Mouse (Mus musculus) megakaryocyte, embryonic 14.5 days (primary cell): ENCODE data around the gene Ccdc71l. TPM values are rescaled to one million over a fixed set of nuclear protein-coding genes. Genes with fewer than 3 reads are reported as not detected.

Experiments
- H3K27me3 ChIP-seq: replicated peaks from 2 replicates; pipeline ENCODE3; 2012; ENCODE audit warnings: inconsistent platforms
- H3K36me3 ChIP-seq: replicated peaks from 2 replicates; pipeline ENCODE3; 2012; ENCODE audit warnings: low read length, inconsistent platforms, mixed read lengths
- H3K4me1 ChIP-seq: 2 replicates; pipeline ENCODE4 v1.6.1; 2012; ENCODE audit warnings: inconsistent platforms
- H3K4me3 ChIP-seq: replicated peaks from 2 replicates; pipeline ENCODE3; 2012; ENCODE audit warnings: moderate library complexity, mild to moderate bottlenecking, inconsistent platforms
- H3K9me3 ChIP-seq: 2 replicates; pipeline ENCODE4 v1.6.1; 2012; ENCODE audit warnings: inconsistent platforms
- FLI1 ChIP-seq: IDR thresholded peaks from 2 replicates; pipeline ENCODE4 v1.6.1; 2012; ENCODE audit warnings: low read length, inconsistent platforms, mixed read lengths
- GATA1 ChIP-seq: IDR thresholded peaks from 3 replicates; pipeline ENCODE4 v1.6.1; 2012; ENCODE audit warnings: mixed read lengths, low read length, inconsistent platforms, borderline replicate concordance
- polyA plus RNA-seq: library from polyadenylated mRNA; stranded (reverse); fragments of >175 nt; gene quantifications from 2 replicates; pipeline ENCODE4 v1.2.3, GENCODE M21; 2012; ENCODE audit warnings: low replicate concordance; ENCODE audit not compliant: insufficient read depth

Ccdc71l gene
- polyA plus RNA-seq, 1 experiment = 23.2 TPM

DNA sequence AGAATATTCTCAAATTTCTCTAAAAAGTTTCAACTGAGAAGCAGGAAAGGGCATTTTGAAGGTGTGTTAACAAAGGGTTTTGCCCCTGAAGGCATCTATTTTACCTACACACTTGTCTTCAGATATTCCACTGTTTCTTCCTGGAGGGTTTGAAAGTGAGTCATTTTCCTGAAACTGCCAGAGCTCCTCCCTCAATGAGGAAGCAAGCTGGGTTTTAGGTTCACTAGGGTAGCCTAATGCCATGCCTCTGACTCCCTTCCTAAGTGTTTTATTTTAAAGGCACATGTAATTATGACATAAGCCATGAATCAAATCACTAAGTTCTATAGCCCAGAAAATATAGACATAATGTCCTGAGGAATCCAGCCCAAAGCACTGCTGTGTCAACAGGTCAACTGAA, 49.3 kb downstream of the Ccdc71l start:
- no peak overlapping the region for H3K4me3 ChIP-seq
- H3K36me3 ChIP-seq = no peaks in the 10 kb centered on the region
- TF ChIP-seq FLI1 = no peak
- TF ChIP-seq GATA1 = no peak
- H3K27me3 ChIP-seq = no peaks in the 10 kb centered on the region
- H3K4me1 ChIP-seq = no peaks in the 10 kb centered on the region
- peaks cover 10% of the 10 kb centered on the region for H3K9me3 ChIP-seq

GRCm38 (mm10) chr12:32431004-32431403, 52.5 kb downstream of the Ccdc71l start:
- Histone ChIP-seq H3K4me3 (no peak overlapping the region), H3K36me3 (no peaks in the 10 kb centered on the region), H3K27me3 (no peaks in the 10 kb centered on the region), H3K4me1 (0 out of 2 replicates have a peak, but pooled peaks cover 3% of the 10 kb centered on the region), H3K9me3 (no peaks in the 10 kb centered on the region)
- TF ChIP-seq GATA1 (no peak), FLI1 (no peak)

Other genes with a start within 250 kb of the Ccdc71l start
- 0.79 and 1.9 TPM in 2 replicates for gene Pik3cg, start 170.0 kb upstream of the Ccdc71l start, polyA plus RNA-seq